Mouse (Mus musculus): ENCODE measurements around the gene Rapgef6.
A peak's percentile ranks its signal among the peaks of the same experiment; 100 is the strongest.

Gene Rapgef6

GRCm38 (mm10) chr11:54522529-54523430, at the start of gene Rapgef6:
Gene Rapgef6 (plus strand): TSS chr11:54522847.
- DNase-seq (ENCODE audit: low spot score): peak; percentile 99

DNA sequence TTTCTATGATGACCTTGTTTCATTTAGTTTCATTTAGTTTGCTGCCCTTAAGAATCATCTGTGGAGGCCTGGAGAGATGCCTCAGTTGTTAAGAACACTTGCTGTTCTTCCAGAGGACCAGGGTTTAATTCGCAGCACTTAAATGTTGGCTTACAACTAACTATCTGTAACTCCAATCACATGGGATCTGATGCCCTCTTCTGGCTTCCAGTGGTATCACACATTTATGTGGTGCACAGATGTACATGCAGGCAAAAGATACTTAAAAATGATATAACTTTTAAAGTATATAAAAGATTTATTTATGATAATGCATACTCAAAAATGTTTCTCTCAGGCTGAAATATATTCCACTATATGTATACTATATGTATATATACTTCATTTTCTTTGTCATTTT, 44.2 kb upstream of the Rapgef6 start:
- DNase-seq (ENCODE audit: low spot score): no peak

DNA sequence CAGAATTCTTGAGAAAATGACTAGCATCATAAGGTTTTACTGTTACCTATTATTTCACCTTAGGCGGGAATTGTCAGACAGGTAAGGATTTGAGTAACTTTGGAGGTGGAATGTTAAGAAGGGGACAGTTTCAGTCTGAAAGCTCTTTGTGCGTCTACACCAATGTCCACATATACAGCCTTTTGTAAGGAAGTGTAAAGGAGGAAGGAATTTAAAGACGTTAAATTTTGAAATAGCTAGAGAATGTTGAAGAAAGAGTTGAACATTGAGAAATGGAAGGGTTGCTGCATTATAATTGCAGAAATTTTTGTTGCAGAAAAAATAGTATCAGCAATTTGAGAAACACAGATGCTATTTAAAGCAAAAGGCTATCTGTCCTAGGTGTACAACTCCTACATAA, 36.6 kb upstream of the Rapgef6 start:
- DNase-seq (ENCODE audit: low spot score): no peak

DNA sequence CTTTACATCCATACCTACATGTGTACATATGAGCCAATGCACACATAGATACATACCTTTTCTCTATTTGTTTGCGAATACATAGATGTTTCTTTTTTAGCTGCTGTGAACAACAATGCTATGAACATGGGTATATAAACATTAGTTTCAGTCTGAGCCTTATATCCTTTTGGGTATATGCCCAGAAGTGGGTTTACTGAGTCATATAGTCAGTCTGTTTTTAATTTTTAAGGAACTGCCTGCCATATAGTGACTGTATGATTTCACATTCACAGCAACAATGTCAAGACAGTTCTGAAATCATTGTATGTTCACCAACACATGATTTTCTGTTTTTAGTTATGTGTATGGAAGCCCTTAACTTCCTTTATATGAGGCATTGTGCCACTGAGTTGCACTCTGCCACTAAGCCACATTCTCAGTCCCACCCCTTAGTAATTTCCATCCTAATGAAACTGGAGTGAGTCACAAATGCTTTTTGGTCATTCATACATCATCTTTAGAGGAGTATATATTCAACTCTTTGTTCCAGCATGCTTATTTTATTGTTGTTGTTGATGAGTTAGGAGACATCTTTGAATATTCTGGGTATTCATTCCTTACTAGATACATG, 30.6 kb upstream of the Rapgef6 start:
- DNase-seq (ENCODE audit: low spot score): no peak

- peak; percentile 24 for DNase-seq (ENCODE audit: low spot score)
Measured at GRCm38 (mm10) chr11:54492559-54492958, 30.1 kb upstream of the Rapgef6 start.

GRCm38 (mm10) chr11:54499838-54500237, 22.8 kb upstream of the Rapgef6 start:
- DNase-seq (ENCODE audit: low spot score): no peak

GRCm38 (mm10) chr11:54502546-54503245, 20.0 kb upstream of the Rapgef6 start:
- peak; percentile 28 for DNase-seq (ENCODE audit: low spot score)

- DNase-seq (ENCODE audit: low spot score): no peak
Measured at GRCm38 (mm10) chr11:54513584-54513983, 9.1 kb upstream of the Rapgef6 start.

DNA sequence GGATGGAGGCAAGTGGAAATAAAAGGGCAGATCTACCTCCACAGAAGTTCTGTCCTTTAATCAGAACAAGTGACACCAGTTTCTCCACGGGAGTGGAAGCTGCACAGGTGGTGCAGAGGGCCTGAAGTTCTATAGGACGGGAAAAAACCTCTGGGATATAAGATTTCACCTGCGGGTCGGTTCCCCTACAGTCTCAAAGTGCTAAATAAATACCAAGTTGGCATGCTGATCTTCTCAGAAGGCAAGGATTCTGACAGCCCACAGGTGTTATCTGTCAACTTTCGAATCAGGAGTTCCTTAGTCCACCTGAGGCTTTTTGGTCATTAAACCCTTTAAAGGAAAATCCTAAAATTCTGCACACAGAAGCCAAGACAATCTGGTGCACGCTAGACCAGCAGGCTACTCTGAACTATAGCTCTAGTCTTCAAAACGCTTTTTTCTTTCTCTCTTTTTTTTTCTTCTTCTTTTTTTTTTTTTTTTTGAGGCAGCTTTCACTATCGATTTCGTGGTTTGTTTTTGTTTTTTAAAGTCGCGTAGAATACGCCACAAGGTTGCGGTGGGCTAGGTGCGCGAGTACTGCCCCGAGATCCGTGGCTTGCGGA, 619 bp upstream of the Rapgef6 start:
- no peak for DNase-seq (ENCODE audit: low spot score)

GRCm38 (mm10) chr11:54523431-54524001, 869 bp downstream of the Rapgef6 start:
- no peak for DNase-seq (ENCODE audit: low spot score)

DNA sequence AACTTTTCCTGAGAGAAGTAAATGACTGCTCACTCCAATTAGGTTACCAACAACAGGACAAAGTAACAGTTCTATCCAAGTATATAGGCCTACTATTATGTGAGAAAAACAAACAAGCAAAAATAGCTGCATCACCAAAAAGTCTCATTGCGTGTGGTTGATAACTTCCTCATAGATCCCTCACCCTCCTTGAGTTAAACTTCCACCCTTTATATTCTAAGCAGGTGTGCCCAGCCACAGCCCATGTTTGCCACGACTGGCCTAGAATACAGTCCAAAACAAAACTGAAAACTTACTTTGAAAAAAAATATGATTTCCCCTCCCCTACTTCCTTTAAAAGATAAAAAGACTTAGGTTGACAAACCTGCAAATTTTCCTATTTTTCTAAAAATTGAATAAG, 5.4 kb downstream of the Rapgef6 start:
- DNase-seq (ENCODE audit: low spot score): no peak

GRCm38 (mm10) chr11:54530391-54530790, 7.7 kb downstream of the Rapgef6 start:
- peak; percentile 73 for DNase-seq (ENCODE audit: low spot score)

DNA sequence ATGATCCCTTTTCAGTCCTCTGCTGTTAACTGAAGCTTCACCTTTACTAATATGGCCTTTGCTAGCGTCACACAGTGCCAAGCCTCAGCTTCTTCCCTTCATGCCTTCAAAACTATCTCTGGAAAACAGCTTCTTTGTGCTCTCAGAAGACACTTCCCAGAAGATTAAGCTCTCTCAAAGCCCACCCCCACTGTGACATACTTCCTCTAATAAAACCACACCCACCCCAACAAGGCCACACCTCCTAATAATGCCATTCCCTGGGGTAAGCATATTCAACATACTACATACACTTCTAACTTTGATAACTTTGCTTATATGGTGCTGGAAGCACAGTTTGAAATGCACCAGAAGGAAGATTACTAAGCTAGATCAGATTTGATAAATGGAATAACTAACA, 8.3 kb downstream of the Rapgef6 start:
- no peak for DNase-seq (ENCODE audit: low spot score)

- peak; percentile 43 for DNase-seq (ENCODE audit: low spot score)
Measured at GRCm38 (mm10) chr11:54533834-54534233, 11.2 kb downstream of the Rapgef6 start.

DNA sequence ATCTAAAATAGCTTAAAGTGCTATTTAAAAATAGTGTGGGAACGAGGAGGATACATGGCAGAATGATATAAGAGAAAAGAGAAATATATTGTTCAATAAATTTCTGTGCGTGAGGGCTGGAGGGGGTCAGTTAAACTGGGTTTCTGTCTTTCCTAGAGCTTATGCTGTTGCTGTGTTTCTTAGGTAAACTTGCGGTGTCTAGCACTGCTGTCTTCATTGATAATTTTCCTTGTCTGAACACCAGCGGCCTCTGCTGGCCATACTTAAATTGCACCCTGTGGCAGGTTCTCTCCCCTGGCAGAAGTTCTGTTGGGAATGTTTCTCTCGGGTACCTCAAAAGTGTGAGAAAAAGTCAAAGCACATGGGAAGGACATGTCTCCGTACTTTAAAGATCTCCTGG, 12.2 kb downstream of the Rapgef6 start:
- peak; percentile 82 for DNase-seq (ENCODE audit: low spot score)

- DNase-seq (ENCODE audit: low spot score): no peak
Measured at GRCm38 (mm10) chr11:54539031-54539430, 16.4 kb downstream of the Rapgef6 start.

- DNase-seq (ENCODE audit: low spot score): no peak
Measured at GRCm38 (mm10) chr11:54539486-54539885, 16.8 kb downstream of the Rapgef6 start.

- no peak for DNase-seq (ENCODE audit: low spot score)
Measured at GRCm38 (mm10) chr11:54540328-54540727, 17.7 kb downstream of the Rapgef6 start.

GRCm38 (mm10) chr11:54542414-54542813, 19.8 kb downstream of the Rapgef6 start:
- DNase-seq (ENCODE audit: low spot score): no peak

DNA sequence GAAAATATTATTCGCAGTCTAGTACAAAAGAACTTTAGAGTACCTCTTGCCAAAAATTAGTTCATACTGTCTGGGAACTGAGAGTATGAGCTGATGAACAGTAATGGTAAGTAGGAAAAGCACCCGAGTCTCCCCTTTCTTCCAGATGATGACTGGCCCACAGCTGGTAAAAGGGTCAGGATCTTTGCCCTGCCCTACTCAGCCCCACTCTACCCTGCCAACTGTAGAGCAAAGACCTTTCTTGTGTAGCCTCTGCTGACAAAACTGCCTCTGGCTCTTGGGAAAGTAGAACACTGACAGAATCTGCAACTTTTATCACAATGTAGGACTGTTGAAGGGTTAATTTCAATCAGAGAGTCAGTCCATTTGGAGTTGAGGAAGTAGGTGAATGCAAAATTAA, 32.3 kb downstream of the Rapgef6 start:
- no peak for DNase-seq (ENCODE audit: low spot score)

- DNase-seq (ENCODE audit: low spot score): peak; percentile 38
Measured at GRCm38 (mm10) chr11:54562761-54563160, 40.1 kb downstream of the Rapgef6 start.

DNA sequence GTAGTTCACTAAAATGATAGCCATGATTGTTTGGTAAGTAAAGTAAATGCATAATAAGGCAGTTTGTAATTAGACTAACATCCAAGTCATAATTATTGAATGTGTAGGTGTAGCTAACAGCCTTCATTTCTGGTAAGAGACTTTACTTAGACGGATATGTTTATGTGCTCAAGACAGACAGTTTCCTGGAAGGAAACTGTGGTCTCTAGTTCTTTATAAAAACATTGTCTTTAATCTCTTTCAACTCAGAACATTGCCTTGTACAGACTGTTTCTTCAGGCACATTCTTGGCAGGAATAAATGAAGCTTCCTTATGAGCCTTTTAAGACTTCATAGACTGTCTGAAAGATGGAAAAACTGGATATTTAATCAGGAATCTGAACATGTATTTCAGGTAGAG, 45.3 kb downstream of the Rapgef6 start:
- no peak for DNase-seq (ENCODE audit: low spot score)
